Mouse (Mus musculus): ENCODE data around the gene Foxj1. TPM values are rescaled to one million over a fixed set of nuclear protein-coding genes. Genes with fewer than 3 reads are reported as not detected.
"Not testable (repeated sequence)": the region's sequence is repeated elsewhere in the genome, so short reads cannot be mapped to it uniquely, and the experiment has no call there.

Foxj1 gene
- 13.1 and 16.2 TPM in 2 replicates for polyA plus RNA-seq (2014; fragmentation: Nextera tagmentation; extraction: Ambion mirVana)

DNA sequence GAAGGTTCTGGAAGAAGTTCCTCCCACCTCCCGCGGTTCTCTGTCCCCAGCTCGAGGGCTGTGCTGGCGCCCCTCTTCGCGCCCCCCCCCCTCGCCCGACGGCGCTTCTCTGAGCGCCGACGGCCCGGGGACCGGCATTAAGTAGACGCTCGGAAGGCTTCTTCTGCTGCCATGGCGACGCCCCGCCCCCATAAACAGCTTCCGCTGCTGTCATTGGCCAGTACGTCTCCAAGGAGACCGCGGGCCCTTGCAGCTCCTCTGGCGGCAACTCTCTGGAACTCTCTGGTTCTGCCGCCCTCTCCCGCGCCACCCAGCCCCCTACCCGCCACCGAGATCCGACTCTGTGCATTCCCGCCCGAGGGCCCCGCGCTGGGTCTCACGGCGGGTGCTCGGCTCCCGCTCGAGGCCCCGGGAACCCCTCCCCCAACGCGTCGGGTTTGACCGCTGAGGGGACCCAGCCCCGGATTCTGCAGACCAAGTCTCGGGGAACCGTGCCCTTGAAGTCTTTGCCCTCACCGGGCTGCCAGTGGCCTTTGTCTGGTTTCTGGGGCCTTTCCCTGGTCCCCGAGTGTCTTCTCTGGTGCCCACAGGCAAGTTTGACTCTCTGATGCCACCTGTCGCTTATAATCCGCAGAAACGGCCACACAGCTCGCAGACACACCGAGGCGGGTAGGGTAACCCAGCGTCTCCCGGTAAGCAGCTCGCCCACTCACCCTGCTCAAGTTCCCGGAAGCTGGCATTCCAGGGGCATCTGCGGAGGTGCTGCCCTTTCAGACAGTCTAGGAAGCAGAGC is at the start of gene Foxj1:
Gene Foxj1 (minus strand): TSS at position 156 of the 793 bp plus-strand sequence.
- Histone ChIP-seq H3K27ac (peak within 1 kb of the TSS; percentile 77), H3K36me3 (replicated peaks; ENCODE audit: control insufficient read depth, insufficient read depth) (peaks cover 9% of the 10 kb centered on the region; the same call in 1 of the 2 replicates), H3K9ac (peak within 1 kb of the TSS; percentile 62), H3K27me3 (ENCODE audit: control insufficient read depth, insufficient read depth, low read length) (peaks cover 18% of the 10 kb centered on the region), H3K4me3 (replicated peaks; ENCODE audit: low read length) (peak within 1 kb of the TSS; percentile 45), H3K4me2 (replicated peaks) (peak within 1 kb of the TSS; percentile 98), H3K4me1 (replicated peaks; ENCODE audit: control insufficient read depth, insufficient read depth, low read length) (peaks cover 44% of the 10 kb centered on the region), H3K9me3 (ENCODE audit: control insufficient read depth, low read length) (no peaks in the 10 kb centered on the region)
- WGBS: under 1% methylated on average over 49 of the region's 61 CpGs
- DNase-seq (ENCODE audit: low spot score): peak; percentile 93
- ATAC-seq (ENCODE audit: low FRiP score): peak; percentile 87

DNA sequence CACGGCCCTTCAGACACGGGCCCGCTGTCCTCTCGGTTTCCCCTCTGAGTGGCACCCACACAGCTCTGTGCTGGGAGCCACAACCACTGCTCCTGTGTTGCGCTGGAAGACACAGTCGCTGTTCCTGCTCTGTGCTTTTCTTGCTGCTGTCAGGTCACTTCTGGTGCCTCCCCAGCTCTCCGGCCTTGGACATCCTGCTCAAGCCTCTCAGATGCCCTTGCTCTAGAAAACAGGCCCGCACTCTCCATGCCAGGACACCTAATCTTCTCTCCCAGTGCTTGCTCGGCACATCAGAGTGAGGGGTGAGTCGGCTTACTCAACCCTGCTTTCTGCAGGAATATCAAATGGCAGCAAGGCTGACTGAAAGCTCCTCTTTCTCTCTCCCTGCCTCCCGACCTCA is 49.0 kb upstream of the Foxj1 start:
- ATAC-seq (ENCODE audit: low FRiP score): no peak
- H3K27me3 ChIP-seq (ENCODE audit: control insufficient read depth, insufficient read depth, low read length): no peaks in the 10 kb centered on the region
- H3K4me1 ChIP-seq (replicated peaks; ENCODE audit: control insufficient read depth, insufficient read depth, low read length): peaks cover 18% of the 10 kb centered on the region
- H3K36me3 ChIP-seq (replicated peaks; ENCODE audit: control insufficient read depth, insufficient read depth): peaks cover 11% of the 10 kb centered on the region
- H3K9me3 ChIP-seq (ENCODE audit: control insufficient read depth, low read length): no peaks in the 10 kb centered on the region
- H3K4me3 ChIP-seq (replicated peaks; ENCODE audit: low read length): no peak overlapping the region
- no peak overlapping the region for H3K9ac ChIP-seq
- no peak for DNase-seq (ENCODE audit: low spot score)
- WGBS: 85% methylated on average over 11 of the region's 11 CpGs
- H3K4me2 ChIP-seq (replicated peaks): no peak overlapping the region
- no peak overlapping the region for H3K27ac ChIP-seq

DNA sequence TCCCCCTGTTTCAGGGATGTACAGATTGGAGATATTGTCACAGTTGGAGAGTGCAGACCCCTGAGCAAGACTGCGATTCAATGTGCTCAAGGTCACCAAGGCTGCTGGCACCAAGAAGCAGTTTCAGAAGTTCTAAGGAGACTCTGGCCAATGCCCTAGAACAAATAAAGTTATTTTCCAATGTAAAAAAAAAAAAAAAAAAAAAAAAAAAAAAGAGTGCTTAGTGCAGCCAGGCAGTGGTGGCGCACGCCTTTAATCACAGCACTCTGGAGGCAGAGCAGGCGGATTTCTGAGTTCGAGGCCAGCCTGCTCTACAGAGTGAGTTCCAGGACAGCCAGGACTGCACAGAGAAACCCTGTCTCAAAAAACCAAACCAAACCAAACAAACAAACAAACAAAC is 47.9 kb upstream of the Foxj1 start:
- not testable (repeated sequence) for H3K9ac ChIP-seq; ATAC-seq (ENCODE audit: low FRiP score); H3K9me3 ChIP-seq (ENCODE audit: control insufficient read depth, low read length); H3K4me3 ChIP-seq (replicated peaks; ENCODE audit: low read length); H3K27me3 ChIP-seq (ENCODE audit: control insufficient read depth, insufficient read depth, low read length); H3K27ac ChIP-seq; DNase-seq (ENCODE audit: low spot score); H3K4me2 ChIP-seq (replicated peaks)
- WGBS: 92% methylated on average over 5 of the region's 5 CpGs
- peaks cover 17% of the 10 kb centered on the region for H3K4me1 ChIP-seq (replicated peaks; ENCODE audit: control insufficient read depth, insufficient read depth, low read length)
- H3K36me3 ChIP-seq (replicated peaks; ENCODE audit: control insufficient read depth, insufficient read depth): peaks cover 11% of the 10 kb centered on the region

DNA sequence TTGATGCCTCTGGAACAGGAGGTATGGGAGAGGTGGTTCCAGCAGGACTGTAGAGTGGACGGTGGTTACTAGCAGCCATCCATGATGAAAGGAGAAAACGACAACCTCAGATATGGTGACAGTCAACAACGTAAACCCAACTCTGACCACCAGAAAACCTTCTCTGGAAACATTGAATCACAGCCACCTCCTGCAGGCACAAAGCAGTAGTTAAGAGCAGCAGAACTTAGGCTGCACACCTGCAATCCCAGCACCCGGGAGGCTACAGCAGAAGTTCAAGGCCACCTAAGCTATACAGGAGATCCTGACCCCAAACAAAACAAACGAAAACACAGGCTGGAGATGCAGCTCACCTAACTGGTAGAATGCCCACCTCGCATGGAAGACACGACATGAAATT is 45.6 kb upstream of the Foxj1 start:
- WGBS: 86% methylated on average over 7 of the region's 7 CpGs
- H3K27ac ChIP-seq: no peak overlapping the region
- ATAC-seq (ENCODE audit: low FRiP score) (no peak), DNase-seq (ENCODE audit: low spot score) (no peak)
- no peak overlapping the region for H3K4me2 ChIP-seq (replicated peaks)
- H3K27me3 ChIP-seq (ENCODE audit: control insufficient read depth, insufficient read depth, low read length): no peaks in the 10 kb centered on the region
- H3K36me3 ChIP-seq (replicated peaks; ENCODE audit: control insufficient read depth, insufficient read depth): peaks cover 16% of the 10 kb centered on the region
- H3K4me3 ChIP-seq (replicated peaks; ENCODE audit: low read length): no peak overlapping the region
- no peaks in the 10 kb centered on the region for H3K4me1 ChIP-seq (replicated peaks; ENCODE audit: control insufficient read depth, insufficient read depth, low read length)
- H3K9ac ChIP-seq: no peak overlapping the region
- H3K9me3 ChIP-seq (ENCODE audit: control insufficient read depth, low read length): no peaks in the 10 kb centered on the region

DNA sequence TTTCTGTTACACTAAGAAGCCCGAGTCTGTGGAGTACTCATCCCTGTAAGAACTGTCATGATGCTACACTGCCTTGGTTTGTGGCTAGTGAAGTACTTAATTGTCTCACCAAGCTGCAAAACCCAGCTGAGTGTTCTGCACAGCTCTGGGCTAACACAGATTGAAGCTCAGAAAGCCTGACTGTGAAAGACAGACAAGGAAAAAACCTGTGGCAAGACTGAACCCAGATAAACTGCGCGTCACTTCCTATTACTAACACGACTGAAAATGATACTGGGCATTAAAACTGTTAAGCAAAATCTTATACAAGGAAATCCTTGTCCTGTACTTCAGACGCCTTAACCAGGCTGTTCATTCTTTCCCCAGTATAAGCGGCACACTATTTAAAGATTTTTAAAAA is 44.3 kb upstream of the Foxj1 start:
- Histone ChIP-seq H3K9ac (no peak overlapping the region), H3K4me2 (replicated peaks) (no peak overlapping the region), H3K4me1 (replicated peaks; ENCODE audit: control insufficient read depth, insufficient read depth, low read length) (no peaks in the 10 kb centered on the region), H3K36me3 (replicated peaks; ENCODE audit: control insufficient read depth, insufficient read depth) (peaks cover 23% of the 10 kb centered on the region), H3K27ac (no peak overlapping the region), H3K4me3 (replicated peaks; ENCODE audit: low read length) (no peak overlapping the region), H3K27me3 (ENCODE audit: control insufficient read depth, insufficient read depth, low read length) (no peaks in the 10 kb centered on the region), H3K9me3 (ENCODE audit: control insufficient read depth, low read length) (no peaks in the 10 kb centered on the region)
- ATAC-seq (ENCODE audit: low FRiP score) (no peak), DNase-seq (ENCODE audit: low spot score) (no peak)
- WGBS: 89% methylated on average over 6 of the region's 6 CpGs

DNA sequence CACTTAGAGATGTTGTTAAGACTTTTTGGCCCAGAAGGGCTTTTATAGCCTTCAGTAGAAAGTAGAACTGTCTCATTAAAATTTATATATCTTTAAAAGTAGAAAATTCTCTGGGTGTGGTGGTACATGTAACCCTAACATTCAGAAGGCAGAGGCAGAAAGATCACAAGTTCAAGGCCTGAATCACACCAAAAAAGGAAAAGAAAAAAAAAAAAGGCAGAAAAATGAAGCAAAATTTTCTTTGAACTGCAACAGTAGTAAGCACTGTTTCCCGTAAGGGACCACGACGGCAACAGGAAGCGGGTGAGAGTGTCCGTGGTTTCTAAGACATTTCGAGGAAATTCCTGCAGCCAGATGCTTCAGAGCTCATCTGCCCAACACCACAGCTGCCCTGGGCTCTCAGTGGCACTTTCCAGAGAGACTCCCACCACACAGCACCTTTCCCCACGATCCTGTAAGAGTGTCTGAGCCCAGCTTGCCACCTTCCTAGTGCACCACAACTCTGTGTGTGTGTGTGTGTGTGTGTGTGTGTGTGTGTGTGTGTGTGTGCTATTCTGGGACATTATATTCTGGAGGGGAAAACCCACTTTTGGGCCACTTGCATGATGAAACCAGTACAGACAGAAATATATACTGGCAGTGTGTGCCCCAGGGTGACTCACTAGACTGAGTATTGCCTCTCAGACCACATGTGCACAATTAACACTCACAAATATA is 41.9 kb upstream of the Foxj1 start:
- no peak for DNase-seq (ENCODE audit: low spot score)
- ATAC-seq (ENCODE audit: low FRiP score): no peak
- no peaks in the 10 kb centered on the region for H3K9me3 ChIP-seq (ENCODE audit: control insufficient read depth, low read length)
- H3K36me3 ChIP-seq (replicated peaks; ENCODE audit: control insufficient read depth, insufficient read depth): peaks cover 19% of the 10 kb centered on the region
- 77% methylated on average over 7 of the region's 7 CpGs for WGBS
- no peak overlapping the region for H3K4me3 ChIP-seq (replicated peaks; ENCODE audit: low read length)
- no peak overlapping the region for H3K9ac ChIP-seq
- H3K27ac ChIP-seq: no peak overlapping the region
- H3K27me3 ChIP-seq (ENCODE audit: control insufficient read depth, insufficient read depth, low read length): no peaks in the 10 kb centered on the region
- H3K4me2 ChIP-seq (replicated peaks): no peak overlapping the region
- H3K4me1 ChIP-seq (replicated peaks; ENCODE audit: control insufficient read depth, insufficient read depth, low read length): no peaks in the 10 kb centered on the region

DNA sequence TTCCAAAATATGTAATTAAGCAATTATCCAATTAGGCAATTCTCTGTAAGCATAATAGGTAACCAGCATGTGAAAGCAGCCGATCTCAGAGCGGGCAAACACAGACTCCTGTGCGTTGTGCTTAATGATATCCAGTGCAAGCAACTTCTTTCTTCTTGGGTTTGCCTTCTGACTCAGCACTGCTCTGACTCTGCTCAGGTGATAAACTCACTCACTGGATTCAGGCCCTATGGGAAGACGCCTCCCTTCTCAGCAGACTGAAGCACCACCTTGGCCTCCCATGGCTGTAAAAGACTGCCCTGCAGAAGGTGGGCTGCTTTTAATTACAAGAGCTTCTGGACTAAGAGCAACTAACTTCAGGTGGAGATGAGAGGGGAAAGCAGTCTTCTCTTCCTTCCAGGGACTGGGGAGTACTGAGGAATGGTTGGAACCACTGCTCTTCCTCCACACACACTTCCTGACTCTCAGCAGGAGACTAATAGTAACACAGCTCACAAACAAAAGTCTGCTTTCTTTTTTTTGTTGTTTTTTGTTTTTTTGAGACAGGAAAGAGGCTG is 36.8 kb upstream of the Foxj1 start:
- no peak overlapping the region for H3K4me2 ChIP-seq (replicated peaks)
- no peaks in the 10 kb centered on the region for H3K9me3 ChIP-seq (ENCODE audit: control insufficient read depth, low read length)
- H3K27me3 ChIP-seq (ENCODE audit: control insufficient read depth, insufficient read depth, low read length): no peaks in the 10 kb centered on the region
- no peak overlapping the region for H3K9ac ChIP-seq
- H3K27ac ChIP-seq: no peak overlapping the region
- DNase-seq (ENCODE audit: low spot score) (no peak), ATAC-seq (ENCODE audit: low FRiP score) (no peak)
- 92% methylated on average over 4 of the region's 4 CpGs for WGBS
- no peak overlapping the region for H3K4me3 ChIP-seq (replicated peaks; ENCODE audit: low read length)
- no peaks in the 10 kb centered on the region for H3K4me1 ChIP-seq (replicated peaks; ENCODE audit: control insufficient read depth, insufficient read depth, low read length)
- H3K36me3 ChIP-seq (replicated peaks; ENCODE audit: control insufficient read depth, insufficient read depth): peaks cover 11% of the 10 kb centered on the region; the same call in 1 of the 2 replicates

DNA sequence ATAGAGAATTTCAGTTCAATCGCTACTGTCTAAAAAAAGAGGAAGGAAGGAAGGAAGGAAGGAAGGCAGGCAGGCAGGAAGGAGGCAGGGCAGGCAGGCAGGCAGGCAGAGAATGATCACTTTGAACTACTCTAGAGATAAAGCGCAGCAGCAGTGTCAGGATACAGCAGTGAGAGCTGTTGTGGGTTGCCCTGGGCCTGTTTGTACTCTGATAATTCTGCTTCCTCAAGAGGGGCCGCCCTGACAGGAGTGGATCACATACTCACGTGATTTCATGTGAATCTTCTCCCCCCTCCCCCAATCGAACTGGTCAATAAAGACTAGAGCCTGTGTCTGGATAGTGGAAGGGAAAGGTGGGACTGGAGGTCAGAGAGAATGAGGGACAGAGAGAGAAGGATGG is 34.4 kb upstream of the Foxj1 start:
- no peak overlapping the region for H3K4me2 ChIP-seq (replicated peaks)
- H3K4me1 ChIP-seq (replicated peaks; ENCODE audit: control insufficient read depth, insufficient read depth, low read length): no peaks in the 10 kb centered on the region
- H3K27ac ChIP-seq: no peak overlapping the region
- 72% methylated on average over 5 of the region's 5 CpGs for WGBS
- DNase-seq (ENCODE audit: low spot score) (no peak), ATAC-seq (ENCODE audit: low FRiP score) (no peak)
- H3K4me3 ChIP-seq (replicated peaks; ENCODE audit: low read length): no peak overlapping the region
- H3K9me3 ChIP-seq (ENCODE audit: control insufficient read depth, low read length): no peaks in the 10 kb centered on the region
- H3K9ac ChIP-seq: no peak overlapping the region
- H3K27me3 ChIP-seq (ENCODE audit: control insufficient read depth, insufficient read depth, low read length): no peaks in the 10 kb centered on the region
- H3K36me3 ChIP-seq (replicated peaks; ENCODE audit: control insufficient read depth, insufficient read depth): no peaks in the 10 kb centered on the region

DNA sequence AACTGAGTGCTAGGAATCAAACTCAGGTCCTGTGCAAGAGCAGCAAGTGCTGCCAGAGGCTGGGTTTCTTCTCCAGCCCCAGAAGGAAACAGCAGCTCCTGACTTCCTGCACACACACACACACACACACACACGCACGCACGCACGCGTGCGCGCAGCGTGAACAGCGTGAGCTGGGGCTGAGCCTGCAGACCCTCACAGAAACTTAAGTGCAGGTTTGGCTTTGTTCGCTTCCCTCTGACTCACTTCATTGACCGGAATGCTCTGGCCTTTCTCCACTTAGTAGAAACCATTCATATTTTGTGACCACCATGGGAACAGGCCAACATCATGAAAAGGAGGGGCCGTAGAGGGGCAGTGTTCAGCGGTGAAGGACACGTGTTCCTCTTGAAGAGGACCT is 33.9 kb upstream of the Foxj1 start:
- Histone ChIP-seq H3K4me3 (replicated peaks; ENCODE audit: low read length) (no peak overlapping the region), H3K4me2 (replicated peaks) (no peak overlapping the region), H3K9ac (no peak overlapping the region), H3K9me3 (ENCODE audit: control insufficient read depth, low read length) (no peaks in the 10 kb centered on the region), H3K4me1 (replicated peaks; ENCODE audit: control insufficient read depth, insufficient read depth, low read length) (no peaks in the 10 kb centered on the region), H3K27me3 (ENCODE audit: control insufficient read depth, insufficient read depth, low read length) (no peaks in the 10 kb centered on the region), H3K36me3 (replicated peaks; ENCODE audit: control insufficient read depth, insufficient read depth) (no peaks in the 10 kb centered on the region), H3K27ac (no peak overlapping the region)
- DNase-seq (ENCODE audit: low spot score): no peak
- ATAC-seq (ENCODE audit: low FRiP score): no peak
- WGBS: 89% methylated on average over 14 of the region's 14 CpGs
